Mouse (Mus musculus) heart, embryonic 15.5 days (tissue): Measurements from ENCODE around the gene Nol3. TPM values are rescaled to one million over a fixed set of nuclear protein-coding genes. Genes with fewer than 3 reads are reported as not detected.

Experiments
- ATAC-seq: fragments of 200-750 bp; cut with Nextera tagmentation; replicated peaks from 2 replicates; pipeline ENCODE4 v1.8.0; 2017; ENCODE audit warnings: low read depth, moderate TSS enrichment; ENCODE audit not compliant: insufficient number of reproducible peaks, insufficient read depth, low FRiP score
- H3K27ac ChIP-seq: fragments of 300-500 bp; sonication (generic); 2 replicates; pipeline ENCODE4 v1.5.1; 2015; ENCODE audit warnings: mild to moderate bottlenecking, inconsistent platforms
- H3K27me3 ChIP-seq: fragments of 300-500 bp; sonication (generic); 2 replicates; pipeline ENCODE4 v1.6.1; 2015; ENCODE audit warnings: inconsistent platforms
- H3K36me3 ChIP-seq: fragments of 300-500 bp; sonication (generic); 2 replicates; pipeline ENCODE4 v1.6.1; 2015; ENCODE audit warnings: mild to moderate bottlenecking, inconsistent platforms
- H3K4me1 ChIP-seq: fragments of 300-500 bp; sonication (generic); replicated peaks from 2 replicates; pipeline ENCODE4 v1.6.1; 2015; ENCODE audit warnings: inconsistent platforms
- H3K4me2 ChIP-seq: fragments of 300-500 bp; sonication (generic); 2 replicates; pipeline ENCODE4 v1.6.1; 2015; ENCODE audit warnings: inconsistent platforms, mild to moderate bottlenecking, moderate library complexity
- H3K4me3 ChIP-seq: fragments of 300-500 bp; sonication (generic); 2 replicates; pipeline ENCODE4 v1.5.1; 2015; ENCODE audit warnings: mild to moderate bottlenecking, inconsistent platforms
- H3K9ac ChIP-seq: fragments of 300-500 bp; sonication (generic); 2 replicates; pipeline ENCODE4 v1.6.1; 2015; ENCODE audit warnings: mild to moderate bottlenecking, inconsistent platforms
- H3K9me3 ChIP-seq: fragments of 300-500 bp; sonication (generic); replicated peaks from 2 replicates; pipeline ENCODE4 v1.6.1; 2016; ENCODE audit warnings: inconsistent platforms
- WGBS: fragments of 180-500 bp; shearing (Covaris S2); methylation state at CpG from one replicate; pipeline ENCODE4 v1.1.7; 2015; ENCODE audit warnings: mixed read lengths; 5-methylcytosine and 5-hydroxymethylcytosine counted together
- polyA plus RNA-seq: library from polyadenylated mRNA; unstranded; fragments of >200 nt; fragmentation: Nextera tagmentation; extraction: Ambion mirVana; gene quantifications from 2 replicates; pipeline ENCODE4 v1.2.1, GENCODE M21; 2015

Gene Nol3
- polyA plus RNA-seq, 1 experiment from 2014 or later = 4.7 TPM

DNA sequence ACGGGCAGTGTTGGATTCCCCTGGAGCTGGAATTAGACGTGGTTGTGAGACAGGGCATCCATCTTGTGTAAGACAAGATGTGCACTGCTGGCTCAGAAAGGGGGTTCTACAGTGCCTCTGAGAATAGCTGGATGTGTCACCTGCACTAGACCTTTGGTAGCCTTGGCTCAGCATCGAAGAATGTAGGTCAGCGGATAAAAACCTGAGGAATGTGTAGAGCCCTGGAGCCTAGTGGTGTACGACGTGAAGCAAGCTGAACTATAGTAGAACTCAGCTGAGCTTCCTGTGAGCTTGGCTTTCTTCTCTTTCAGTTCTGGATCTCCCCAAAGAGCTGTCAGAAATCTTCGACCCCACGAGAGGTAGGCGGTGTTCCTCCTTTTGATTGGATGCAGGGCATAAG lies 27.9 kb downstream of the Nol3 start:
- Histone ChIP-seq H3K27ac (peak overlapping the region; percentile 68), H3K36me3 (peaks cover 47% of the 10 kb centered on the region), H3K27me3 (no peaks in the 10 kb centered on the region), H3K4me1 (peaks cover 38% of the 10 kb centered on the region), H3K9ac (no peak overlapping the region), H3K4me2 (no peak overlapping the region), H3K9me3 (no peaks in the 10 kb centered on the region), H3K4me3 (no peak overlapping the region)
- ATAC-seq = no peak
- 50% methylated on average over 9 of the region's 9 CpGs for WGBS

DNA sequence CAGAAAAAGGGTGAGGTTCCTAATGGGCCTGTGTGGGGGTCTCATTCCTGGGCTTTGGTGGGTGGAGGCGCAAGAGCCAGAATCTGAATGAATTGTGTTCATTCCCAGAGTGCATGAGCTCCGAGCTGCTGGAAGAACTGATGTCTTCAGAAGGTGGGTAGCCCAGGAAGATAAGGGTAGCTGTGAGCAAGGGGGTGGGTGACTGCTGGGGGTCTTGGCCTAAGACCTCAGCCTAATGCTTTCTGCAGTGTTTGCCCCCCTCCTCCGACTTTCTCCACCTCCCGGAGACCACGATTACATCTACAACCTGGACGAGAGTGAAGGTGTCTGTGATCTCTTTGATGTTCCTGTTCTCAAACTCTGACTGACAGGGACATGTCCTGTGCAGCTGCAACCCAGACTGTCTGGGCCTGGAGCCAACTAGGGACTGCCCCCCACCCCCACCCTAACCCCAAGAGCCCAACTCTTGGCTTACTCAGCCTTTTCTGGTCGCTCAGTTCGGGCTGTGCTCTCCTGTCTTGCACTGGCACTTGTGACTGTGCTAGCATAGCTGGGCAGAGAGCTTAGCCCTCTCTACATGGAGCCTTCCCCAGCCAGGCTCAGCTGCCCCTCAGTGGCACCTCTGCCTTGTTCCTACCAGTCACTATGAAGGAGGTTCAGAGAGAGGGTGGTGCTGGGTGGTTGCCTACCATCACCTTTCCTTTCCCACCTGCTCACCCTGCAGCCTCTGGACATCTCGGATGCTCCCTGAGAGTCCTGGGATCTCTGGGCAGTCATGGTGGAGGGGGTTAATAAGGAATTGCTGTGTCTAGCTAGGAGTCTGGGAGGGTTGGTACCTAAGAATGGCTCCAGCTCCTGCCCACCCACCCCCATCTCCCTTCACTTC lies 28.6 kb downstream of the Nol3 start:
- Histone ChIP-seq H3K36me3 (peaks cover 49% of the 10 kb centered on the region), H3K27ac (peak overlapping the region; percentile 68), H3K4me3 (no peak overlapping the region), H3K27me3 (no peaks in the 10 kb centered on the region), H3K4me2 (no peak overlapping the region), H3K4me1 (peaks cover 35% of the 10 kb centered on the region), H3K9me3 (no peaks in the 10 kb centered on the region), H3K9ac (no peak overlapping the region)
- WGBS = 40% methylated on average over 9 of the region's 9 CpGs
- ATAC-seq = peak; percentile 16; the same call in 1 of the 2 replicates

DNA sequence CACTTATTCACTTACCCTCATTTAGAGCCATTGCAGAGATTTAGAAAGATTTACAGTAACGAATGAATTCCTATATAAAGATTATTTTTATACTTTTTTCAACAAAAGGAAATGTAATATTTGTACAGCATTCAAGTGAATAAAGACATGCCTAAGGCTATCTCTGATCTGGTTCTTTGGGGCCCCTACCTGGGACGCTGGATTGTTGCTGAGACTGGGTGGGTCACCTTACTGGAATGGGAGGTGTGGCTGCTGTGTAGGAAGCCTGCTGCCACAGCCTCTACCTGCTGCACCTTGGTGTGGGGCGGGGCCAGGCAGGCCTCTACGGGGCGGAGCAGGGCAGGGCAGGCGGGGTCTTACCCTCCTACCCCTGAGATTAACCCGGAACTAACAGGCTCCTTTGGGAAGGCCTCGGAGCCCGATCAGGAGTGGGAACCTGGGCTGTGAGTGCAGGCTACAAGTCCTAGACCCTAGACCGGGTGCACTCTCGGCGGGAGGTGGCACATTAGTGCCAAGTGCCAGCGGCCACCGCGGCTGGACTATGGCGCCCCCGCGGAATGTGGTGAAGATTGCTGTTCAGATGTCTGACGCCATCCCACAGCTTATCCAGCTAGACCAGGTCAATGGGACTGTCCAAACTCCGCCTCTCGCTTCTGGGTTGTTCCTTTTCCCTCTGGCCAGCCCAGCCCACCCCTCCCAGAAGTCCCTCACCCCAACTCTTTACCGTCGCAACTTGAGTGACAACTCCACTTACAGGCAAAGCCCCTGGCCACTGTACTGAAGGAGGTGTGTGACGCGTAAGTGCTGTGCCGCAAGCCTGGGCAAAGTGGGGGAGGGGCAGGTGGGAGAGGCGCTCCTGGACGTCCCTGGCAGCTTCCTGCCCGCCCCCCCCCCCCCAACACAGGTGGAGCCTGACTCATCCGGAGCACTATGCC lies 29.5 kb downstream of the Nol3 start, which contains the start of gene Elmo3:
TSS of gene Elmo3 (plus strand) at position 391 of the 935 bp plus-strand sequence.
- Histone ChIP-seq H3K4me3 (peak within 1 kb of the TSS; percentile 43), H3K27me3 (no peaks in the 10 kb centered on the region), H3K9me3 (no peaks in the 10 kb centered on the region), H3K9ac (peak within 1 kb of the TSS; percentile 56), H3K4me2 (peak within 1 kb of the TSS; percentile 83), H3K36me3 (peaks cover 44% of the 10 kb centered on the region), H3K4me1 (peaks cover 35% of the 10 kb centered on the region), H3K27ac (peak within 1 kb of the TSS; percentile 68)
- WGBS = 7% methylated on average over 30 of the region's 30 CpGs
- ATAC-seq = peak; percentile 54

DNA sequence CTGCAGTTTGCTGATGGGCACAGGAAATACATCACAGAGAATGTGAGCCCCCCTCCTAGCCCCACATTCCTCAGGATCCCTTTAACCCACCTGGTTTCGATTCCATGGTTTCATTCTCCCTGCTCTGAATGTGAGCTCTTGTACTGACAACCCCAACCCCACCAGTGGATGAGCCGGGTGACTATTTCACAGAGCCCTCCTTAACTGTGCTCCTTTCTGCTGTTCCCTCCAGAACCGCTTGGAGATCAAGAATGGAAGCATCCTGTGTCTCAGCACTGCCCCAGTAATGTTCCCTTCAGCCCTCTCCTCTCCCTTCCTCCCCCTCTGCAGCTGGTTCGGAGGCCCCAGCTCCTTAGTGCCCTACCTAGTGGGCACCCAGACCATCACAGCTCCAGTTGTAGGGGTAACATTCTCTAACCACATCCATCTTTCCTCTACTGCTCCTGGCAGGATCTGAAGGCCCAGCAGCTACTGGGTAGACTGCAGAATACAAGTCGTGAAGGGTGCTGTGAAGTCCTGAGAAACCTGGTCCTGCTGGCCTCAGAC lies 30.3 kb downstream of the Nol3 start:
- peak overlapping the region; percentile 83 for H3K4me2 ChIP-seq
- peak; percentile 7 for ATAC-seq
- H3K4me1 ChIP-seq = peaks cover 35% of the 10 kb centered on the region
- H3K27me3 ChIP-seq = no peaks in the 10 kb centered on the region
- H3K4me3 ChIP-seq = peak overlapping the region; percentile 43
- peaks cover 38% of the 10 kb centered on the region for H3K36me3 ChIP-seq
- no peaks in the 10 kb centered on the region for H3K9me3 ChIP-seq
- H3K27ac ChIP-seq = peak overlapping the region; percentile 68; the same call in 1 of the 2 replicates
- peak overlapping the region; percentile 56 for H3K9ac ChIP-seq
- WGBS = 45% methylated on average over 5 of the region's 5 CpGs

DNA sequence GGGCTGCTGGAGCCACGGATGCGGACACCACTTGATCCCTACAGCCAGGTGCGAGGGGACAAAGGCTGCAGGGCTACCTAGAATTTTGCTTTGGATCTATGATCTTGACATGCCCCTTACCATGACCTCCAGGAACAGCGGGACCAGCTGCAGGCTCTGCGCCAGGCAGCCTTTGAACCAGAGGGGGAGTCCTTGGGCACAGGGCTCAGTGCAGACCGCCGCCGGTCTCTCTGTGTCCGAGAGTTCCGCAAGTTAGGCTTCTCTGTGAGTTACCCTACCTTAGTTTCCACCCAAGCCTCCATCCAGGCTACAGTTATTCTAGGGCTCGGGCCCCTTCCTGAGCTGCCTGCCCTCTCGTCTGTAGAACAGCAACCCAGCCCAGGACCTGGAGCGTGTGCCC lies 31.7 kb downstream of the Nol3 start:
- no peak for ATAC-seq
- H3K9me3 ChIP-seq = no peaks in the 10 kb centered on the region
- no peak overlapping the region for H3K4me3 ChIP-seq
- no peak overlapping the region for H3K9ac ChIP-seq
- WGBS = 93% methylated on average over 13 of the region's 13 CpGs
- peaks cover 38% of the 10 kb centered on the region for H3K36me3 ChIP-seq
- no peaks in the 10 kb centered on the region for H3K27me3 ChIP-seq
- H3K4me1 ChIP-seq = peaks cover 38% of the 10 kb centered on the region
- H3K4me2 ChIP-seq = no peak overlapping the region
- H3K27ac ChIP-seq = no peak overlapping the region

DNA sequence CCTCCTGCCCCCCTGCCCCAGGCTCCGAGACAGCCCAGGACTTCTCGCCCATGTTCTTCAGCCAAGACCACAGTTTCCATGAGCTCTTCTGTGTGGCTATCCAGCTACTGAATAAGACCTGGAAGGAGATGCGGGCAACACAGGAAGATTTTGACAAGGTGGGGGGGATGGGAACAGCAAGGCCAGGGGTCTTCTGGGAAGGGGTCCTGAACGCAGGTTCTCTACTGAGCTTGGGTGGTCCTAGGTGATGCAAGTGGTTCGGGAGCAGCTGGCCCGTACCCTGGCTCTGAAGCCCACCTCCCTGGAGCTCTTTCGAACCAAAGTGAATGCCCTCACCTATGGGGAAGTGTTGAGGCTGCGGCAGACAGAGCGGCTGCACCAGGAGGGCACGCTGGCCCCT lies 32.5 kb downstream of the Nol3 start:
- ATAC-seq = no peak
- Histone ChIP-seq H3K9ac (no peak overlapping the region), H3K4me1 (peaks cover 45% of the 10 kb centered on the region), H3K27me3 (no peaks in the 10 kb centered on the region), H3K4me2 (no peak overlapping the region), H3K4me3 (no peak overlapping the region), H3K36me3 (peaks cover 43% of the 10 kb centered on the region), H3K9me3 (no peaks in the 10 kb centered on the region), H3K27ac (no peak overlapping the region)
- 91% methylated on average over 10 of the region's 10 CpGs for WGBS

DNA sequence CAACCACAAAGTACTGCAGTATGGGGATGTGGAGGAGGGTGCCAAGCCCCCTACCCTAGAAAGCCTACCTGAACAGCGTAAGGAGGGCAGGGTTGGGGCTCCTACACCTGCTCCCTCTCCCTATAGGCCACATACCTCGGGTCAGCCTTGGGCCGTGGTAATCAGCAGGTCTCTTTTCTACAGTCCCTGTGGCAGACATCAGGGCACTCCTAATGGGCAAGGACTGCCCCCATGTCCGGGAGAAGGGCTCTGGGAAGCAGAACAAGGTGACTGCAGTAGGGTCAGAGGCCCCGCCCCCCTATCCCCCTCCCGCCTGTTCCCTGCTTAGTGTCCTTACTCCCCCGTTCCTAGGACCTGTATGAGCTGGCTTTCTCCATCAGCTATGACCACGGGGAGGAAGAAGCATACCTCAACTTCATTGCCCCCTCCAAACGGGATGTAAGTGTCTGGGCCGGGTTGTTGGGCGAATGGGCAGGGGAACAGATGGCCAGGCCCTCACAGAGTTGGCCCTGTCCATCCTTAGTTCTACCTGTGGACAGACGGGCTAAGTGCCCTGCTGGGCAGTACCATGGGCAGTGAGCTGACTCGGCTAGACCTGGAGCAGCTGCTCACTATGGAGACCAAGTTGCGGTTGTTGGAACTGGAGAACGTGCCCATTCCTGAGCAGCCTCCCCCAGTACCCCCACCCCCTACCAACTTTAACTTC lies 33.4 kb downstream of the Nol3 start:
- no peak overlapping the region for H3K4me2 ChIP-seq
- ATAC-seq = no peak
- WGBS = 74% methylated on average over 15 of the region's 15 CpGs
- no peak overlapping the region for H3K4me3 ChIP-seq
- peaks cover 42% of the 10 kb centered on the region for H3K36me3 ChIP-seq
- no peak overlapping the region for H3K27ac ChIP-seq
- no peaks in the 10 kb centered on the region for H3K9me3 ChIP-seq
- no peaks in the 10 kb centered on the region for H3K27me3 ChIP-seq
- peaks cover 46% of the 10 kb centered on the region for H3K4me1 ChIP-seq
- no peak overlapping the region for H3K9ac ChIP-seq

DNA sequence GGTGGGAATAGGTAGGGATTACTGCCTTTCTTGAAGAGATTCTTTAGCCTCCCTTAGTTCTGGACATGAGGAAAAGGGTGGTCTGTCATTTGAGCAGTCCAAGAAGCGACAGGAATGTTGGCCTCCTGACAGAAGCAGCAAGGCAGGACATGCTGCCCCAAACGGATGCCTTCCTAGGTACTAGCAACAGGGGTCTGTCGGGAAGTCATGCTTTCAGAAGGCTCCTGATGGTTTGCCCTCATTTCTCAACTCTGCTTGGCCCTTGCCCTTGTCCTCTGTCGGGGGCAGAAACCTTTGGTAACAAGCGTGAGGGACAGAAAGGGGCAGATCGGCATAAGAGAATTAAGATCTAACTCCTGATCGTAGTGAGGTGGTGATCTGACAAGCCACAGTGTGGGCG lies 34.2 kb downstream of the Nol3 start:
- no peak overlapping the region for H3K4me2 ChIP-seq
- peaks cover 45% of the 10 kb centered on the region for H3K4me1 ChIP-seq
- no peaks in the 10 kb centered on the region for H3K27me3 ChIP-seq
- ATAC-seq = no peak
- H3K36me3 ChIP-seq = peaks cover 40% of the 10 kb centered on the region
- 81% methylated on average over 8 of the region's 8 CpGs for WGBS
- no peak overlapping the region for H3K4me3 ChIP-seq
- no peak overlapping the region for H3K27ac ChIP-seq
- H3K9me3 ChIP-seq = no peaks in the 10 kb centered on the region
- H3K9ac ChIP-seq = no peak overlapping the region

DNA sequence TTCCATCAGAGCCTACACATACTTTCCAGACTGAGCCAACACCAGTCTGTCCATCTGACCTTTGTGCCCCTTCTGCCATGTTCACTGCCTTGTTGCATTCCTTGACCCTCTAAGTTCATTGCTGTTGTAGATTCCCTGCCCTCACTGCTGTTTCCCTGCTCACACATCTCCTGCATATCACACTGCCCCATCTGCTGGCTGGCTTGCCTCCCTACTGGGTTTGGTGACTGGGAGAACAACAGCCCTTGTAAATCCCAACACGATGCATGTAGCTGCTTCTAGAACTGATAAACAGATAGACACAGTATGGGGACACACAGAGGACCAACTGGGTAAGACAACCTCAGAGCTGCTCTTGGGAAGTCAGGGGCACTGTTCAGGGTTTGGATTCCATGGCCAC lies 35.8 kb downstream of the Nol3 start:
- no peak overlapping the region for H3K4me2 ChIP-seq
- no peak overlapping the region for H3K9ac ChIP-seq
- 77% methylated on average over 1 of the region's 1 CpGs for WGBS
- no peak for ATAC-seq
- H3K4me1 ChIP-seq = peaks cover 37% of the 10 kb centered on the region
- no peak overlapping the region for H3K27ac ChIP-seq
- no peaks in the 10 kb centered on the region for H3K27me3 ChIP-seq
- no peaks in the 10 kb centered on the region for H3K9me3 ChIP-seq
- no peak overlapping the region for H3K4me3 ChIP-seq
- peaks cover 44% of the 10 kb centered on the region for H3K36me3 ChIP-seq

DNA sequence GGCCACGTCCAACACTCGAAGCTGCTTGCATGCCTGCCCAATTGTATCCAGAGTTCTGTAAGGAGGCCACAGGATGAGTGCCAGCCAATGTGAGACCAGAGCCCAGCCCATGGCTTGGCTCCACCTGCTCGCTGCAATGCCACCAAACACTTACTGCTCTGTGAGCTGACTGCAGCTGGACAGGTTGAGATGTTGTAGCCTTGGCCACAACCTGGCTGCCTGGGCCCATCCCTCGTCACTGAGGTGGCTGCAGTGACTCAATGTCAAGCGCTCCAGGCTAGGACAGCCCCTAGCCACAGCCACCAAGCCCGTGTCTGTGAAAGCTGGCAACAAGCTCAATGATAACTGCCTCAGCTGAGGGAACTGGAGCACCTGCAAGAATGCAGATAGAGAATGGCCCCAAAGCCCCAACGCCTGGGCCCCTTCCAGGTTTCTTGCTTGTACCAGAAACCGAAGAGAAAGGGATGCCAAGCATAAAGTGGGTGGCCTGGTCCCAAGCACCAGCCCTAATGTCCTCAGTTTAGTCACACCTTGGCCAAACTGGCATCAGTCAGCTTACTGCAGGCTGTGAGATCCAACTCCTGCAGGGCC lies 37.0 kb downstream of the Nol3 start:
- WGBS = 74% methylated on average over 8 of the region's 8 CpGs
- peaks cover 37% of the 10 kb centered on the region for H3K36me3 ChIP-seq
- peaks cover 36% of the 10 kb centered on the region for H3K4me1 ChIP-seq
- H3K9me3 ChIP-seq = no peaks in the 10 kb centered on the region
- no peak overlapping the region for H3K4me2 ChIP-seq
- no peak overlapping the region for H3K4me3 ChIP-seq
- ATAC-seq = no peak
- no peak overlapping the region for H3K9ac ChIP-seq
- peak overlapping the region; percentile 33; the same call in 1 of the 2 replicates for H3K27ac ChIP-seq
- H3K27me3 ChIP-seq = no peaks in the 10 kb centered on the region
